Mouse (Mus musculus) MEL (cell line): Measurements from ENCODE around the gene Bcl3. TPM values are rescaled to one million over a fixed set of nuclear protein-coding genes. Genes with fewer than 3 reads are reported as not detected.

ENCODE experiments used
- DNase-seq: peaks from one replicate; pipeline ENCODE4 v3.0.0; 2011; ENCODE audit warnings: low read depth, low spot score
- H3K27ac ChIP-seq: 2 replicates; pipeline ENCODE4 v1.5.1; 2012; ENCODE audit warnings: low read depth, mild to moderate bottlenecking, control low read depth, low read length, moderate library complexity; ENCODE audit not compliant: control insufficient read depth
- H3K27me3 ChIP-seq, 2 experiments: fragments of 150-350 bp in 1 of 2; sonication (generic) in 1 of 2; 2 replicates each; pipeline ENCODE4 v1.6.1; 2012; ENCODE audit warnings: low read length in 2 of 2, mild to moderate bottlenecking in 2 of 2, improper control_type of control experiment in 1 of 2, moderate library complexity in 1 of 2; ENCODE audit not compliant: insufficient read depth in 2 of 2, control insufficient read depth in 1 of 2
- H3K36me3 ChIP-seq, 2 experiments: 2 replicates each; pipeline ENCODE4 v1.6.1; 2012 to 2014; ENCODE audit warnings: low read length in 2 of 2, improper control_type of control experiment in 1 of 2, inconsistent platforms in 1 of 2, mild to moderate bottlenecking in 1 of 2; ENCODE audit not compliant: insufficient read depth in 2 of 2, control insufficient read depth in 1 of 2
- H3K4me1 ChIP-seq, 2 experiments: fragments of 150-350 bp in 1 of 2; sonication (generic) in 1 of 2; 2 replicates each; pipeline ENCODE4 v1.6.1; 2012; ENCODE audit warnings: low read length in 2 of 2, improper control_type of control experiment in 1 of 2, mild to moderate bottlenecking in 1 of 2; ENCODE audit not compliant: insufficient read depth in 2 of 2, control insufficient read depth in 1 of 2
- H3K4me3 ChIP-seq, 2 experiments: fragments of 150-350 bp in 1 of 2; sonication (generic) in 1 of 2; 2 replicates each; pipeline ENCODE4 v1.5.1; 2012; ENCODE audit warnings: low read depth in 2 of 2, low read length in 2 of 2, mild to moderate bottlenecking in 2 of 2, moderate library complexity in 2 of 2, control low read depth in 1 of 2, improper control_type of control experiment in 1 of 2; ENCODE audit not compliant: control insufficient read depth in 1 of 2, insufficient read depth in 1 of 2
- H3K79me2 ChIP-seq: 2 replicates; pipeline ENCODE4 v1.6.1; 2012; ENCODE audit warnings: mild to moderate bottlenecking, low read length, moderate library complexity; ENCODE audit not compliant: control insufficient read depth, poor library complexity, insufficient read depth
- H3K9ac ChIP-seq: 2 replicates; pipeline ENCODE4 v1.6.1; 2012; ENCODE audit warnings: low read depth, mild to moderate bottlenecking, control low read depth, low read length, moderate library complexity; ENCODE audit not compliant: control insufficient read depth, poor library complexity, severe bottlenecking
- H3K9me3 ChIP-seq: fragments of 150-350 bp; sonication (generic); replicated peaks from 2 replicates; pipeline ENCODE4 v1.6.1; 2012; ENCODE audit warnings: mild to moderate bottlenecking, low read length, improper control_type of control experiment, moderate library complexity; ENCODE audit not compliant: insufficient read depth
- CHD1 ChIP-seq: IDR thresholded peaks from 2 replicates; pipeline ENCODE4 v1.6.1; 2012; ENCODE audit warnings: low read depth, mild to moderate bottlenecking, inconsistent platforms, low read length, improper control_type of control experiment
- CHD2 ChIP-seq: IDR thresholded peaks from 2 replicates; pipeline ENCODE4 v1.6.1; 2011; ENCODE audit warnings: low read length, improper control_type of control experiment
- ETS1 ChIP-seq: IDR thresholded peaks from 2 replicates; pipeline ENCODE4 v1.6.1; 2012; ENCODE audit warnings: low read depth, mild to moderate bottlenecking, inconsistent platforms, low read length, improper control_type of control experiment, moderate library complexity
- GABPA ChIP-seq: IDR thresholded peaks from 2 replicates; pipeline ENCODE4 v1.6.1; 2012; ENCODE audit warnings: low read depth, mild to moderate bottlenecking, inconsistent platforms, low read length, improper control_type of control experiment, moderate library complexity
- GATA1 ChIP-seq: IDR thresholded peaks from 2 replicates; pipeline ENCODE4 v1.6.1; 2011; ENCODE audit warnings: low read depth, low read length, improper control_type of control experiment
- MEF2A ChIP-seq: IDR thresholded peaks from 2 replicates; pipeline ENCODE4 v1.6.1; 2014; ENCODE audit warnings: low read depth, mild to moderate bottlenecking, inconsistent platforms, low read length, improper control_type of control experiment; ENCODE audit not compliant: poor library complexity, insufficient replicate concordance, severe bottlenecking; ENCODE audit errors: extremely low read depth
- MXI1 ChIP-seq: IDR thresholded peaks from 2 replicates; pipeline ENCODE4 v1.6.1; 2011; ENCODE audit warnings: mild to moderate bottlenecking, low read depth, low read length, improper control_type of control experiment
- MYC ChIP-seq: IDR thresholded peaks from 2 replicates; pipeline ENCODE4 v1.6.1; 2011; ENCODE audit warnings: low read depth, mild to moderate bottlenecking, low read length, improper control_type of control experiment, moderate library complexity
- POLR2AphosphoS2 ChIP-seq: IDR thresholded peaks from 2 replicates; pipeline ENCODE4 v1.6.1; 2011; ENCODE audit warnings: low read length, improper control_type of control experiment
- RAD21 ChIP-seq: IDR thresholded peaks from 2 replicates; pipeline ENCODE4 v1.6.1; 2011; ENCODE audit warnings: mild to moderate bottlenecking, low read depth, low read length, improper control_type of control experiment
- RCOR1 ChIP-seq: IDR thresholded peaks from 2 replicates; pipeline ENCODE4 v1.6.1; 2012; ENCODE audit warnings: low read depth, mild to moderate bottlenecking, inconsistent platforms, low read length, improper control_type of control experiment
- SIN3A ChIP-seq: IDR thresholded peaks from 2 replicates; pipeline ENCODE4 v1.6.1; 2012; ENCODE audit warnings: low read length, improper control_type of control experiment, inconsistent platforms
- SMC3 ChIP-seq: IDR thresholded peaks from 2 replicates; pipeline ENCODE4 v1.6.1; 2011; ENCODE audit warnings: low read depth, low read length, improper control_type of control experiment
- TBP ChIP-seq: IDR thresholded peaks from 2 replicates; pipeline ENCODE4 v1.8.0; 2011; ENCODE audit warnings: low read depth, low read length, improper control_type of control experiment
- UBTF ChIP-seq: IDR thresholded peaks from 2 replicates; pipeline ENCODE4 v1.6.1; 2012; ENCODE audit warnings: low read depth, mild to moderate bottlenecking, inconsistent platforms, low read length, improper control_type of control experiment, moderate library complexity, borderline replicate concordance; ENCODE audit not compliant: insufficient read depth
- USF1 ChIP-seq: IDR thresholded peaks from 2 replicates; pipeline ENCODE4 v1.6.1; 2014; ENCODE audit warnings: low read depth, mild to moderate bottlenecking, inconsistent platforms, low read length, improper control_type of control experiment, moderate library complexity
- polyA plus RNA-seq, 2 experiments: library from polyadenylated mRNA; stranded (reverse) in 1 of 2; unstranded in 1 of 2; fragments of >175 nt in 1 of 2; fragments of >200 nt in 1 of 2; gene quantifications; 2 replicates each; pipeline versions ENCODE4 v1.2.1 to v1.2.4; 2012; ENCODE audit warnings: low replicate concordance in 2 of 2, low read depth in 1 of 2; ENCODE audit not compliant: insufficient read length in 2 of 2, insufficient read depth in 1 of 2, missing spikeins in 1 of 2
- total RNA-seq: library from RNA; depleted of rRNA; stranded (reverse); fragments of 300-350 nt; gene quantifications from 2 replicates; pipeline ENCODE4 v1.2.3, GENCODE M21; 2012

Bcl3 gene
- total and polyA plus RNA-seq, 3 experiments, result 2.7 to 6.7 TPM; not detected in 1

DNA sequence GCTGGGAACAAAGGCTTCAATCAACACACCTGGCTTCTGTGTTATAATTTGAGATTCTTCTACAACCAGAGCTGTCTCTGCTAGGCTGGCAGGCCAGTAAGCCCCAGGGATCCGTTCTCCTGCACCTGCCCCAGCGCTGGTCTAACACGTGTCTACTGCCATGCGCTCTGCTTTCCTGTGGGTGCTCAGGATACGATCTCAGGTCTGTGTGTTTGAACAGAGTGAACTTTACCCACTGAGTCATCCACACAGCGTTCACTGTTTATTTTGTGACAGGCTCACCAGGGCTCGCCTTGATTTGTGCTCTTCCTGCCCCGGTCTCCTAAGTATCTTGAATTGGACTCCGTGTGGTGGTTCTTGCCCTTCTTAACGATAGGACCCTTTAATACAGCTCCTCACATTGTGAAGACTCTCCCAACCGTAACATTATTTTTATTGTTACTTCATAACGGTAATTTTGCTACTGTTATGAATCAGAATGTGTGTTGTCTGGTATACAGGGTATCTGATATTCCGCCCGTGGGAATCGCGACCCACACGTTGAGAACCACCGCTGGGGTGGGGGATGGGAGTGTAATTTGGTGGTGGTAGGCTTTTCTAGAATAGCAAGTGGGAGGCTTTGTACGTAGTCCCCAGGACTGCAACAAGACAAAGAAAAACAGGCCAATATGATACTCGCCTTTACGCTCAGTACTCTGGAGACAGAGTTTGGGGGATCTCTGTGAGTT is 19.3 kb upstream of the Bcl3 start (continued):
- no peak for TF ChIP-seq USF1

- Histone ChIP-seq H3K9ac (no peak overlapping the region), H3K27ac (no peak overlapping the region), H3K9me3 (no peaks in the 10 kb centered on the region), H3K4me3 (no peak overlapping the region), H3K79me2 (no peaks in the 10 kb centered on the region), H3K27me3 (no peaks in the 10 kb centered on the region), H3K36me3 (no peaks in the 10 kb centered on the region), H3K4me1 (no peaks in the 10 kb centered on the region; a peak in 1 of 4 replicates)
- DNase-seq, result no peak
- TF ChIP-seq RAD21, result no peak
- TF ChIP-seq ETS1, result no peak
- TF ChIP-seq MEF2A, result no peak
- TF ChIP-seq SIN3A, result no peak
- no peak for TF ChIP-seq RCOR1
- TF ChIP-seq CHD2, result no peak
- TF ChIP-seq GABPA, result no peak
- TF ChIP-seq TBP, result no peak
- TF ChIP-seq MXI1, result no peak
- TF ChIP-seq SMC3, result no peak
- TF ChIP-seq MYC, result no peak
- TF ChIP-seq UBTF, result no peak
- no peak for TF ChIP-seq USF1
- TF ChIP-seq POLR2AphosphoS2, result no peak
These were observed 18.4 kb upstream of the Bcl3 start for GRCm38 (mm10) chr7:19840936-19841335.

DNA sequence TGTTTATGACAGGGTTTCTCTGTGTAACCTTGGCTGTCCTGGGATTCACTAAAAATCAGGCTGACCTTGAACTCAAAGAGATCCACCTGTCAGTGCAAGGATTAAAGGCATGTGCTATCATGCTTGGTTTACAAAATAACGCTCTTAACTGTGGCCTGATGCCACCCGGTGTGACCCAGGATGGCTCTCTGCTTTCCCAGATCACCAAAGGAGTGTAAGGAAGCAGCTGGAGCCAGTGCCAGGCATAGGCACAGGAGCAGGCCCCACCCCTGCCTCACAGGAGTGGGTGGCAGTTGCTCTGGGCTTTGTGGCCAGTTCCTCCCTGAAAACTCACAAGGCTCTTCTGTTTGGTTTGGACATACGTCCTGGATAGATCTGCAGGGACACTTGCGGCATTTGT is 17.8 kb upstream of the Bcl3 start:
- Histone ChIP-seq H3K27me3 (no peaks in the 10 kb centered on the region), H3K4me1 (no peaks in the 10 kb centered on the region; a peak in 1 of 4 replicates), H3K27ac (no peak overlapping the region), H3K36me3 (no peaks in the 10 kb centered on the region), H3K4me3 (no peak overlapping the region), H3K9ac (no peak overlapping the region), H3K79me2 (no peaks in the 10 kb centered on the region), H3K9me3 (no peaks in the 10 kb centered on the region)
- TF ChIP-seq CHD1 (no peak), CHD2 (no peak), GATA1 (no peak), MYC (no peak)
- no peak for DNase-seq
